Mouse (Mus musculus): ENCODE measurements around the gene Tyrp1. TPM values are rescaled to one million over a fixed set of nuclear protein-coding genes. Genes with fewer than 3 reads are reported as not detected.
A peak's percentile ranks its signal among the peaks of the same experiment; 100 is the strongest.

The Tyrp1 gene
- polyA plus RNA-seq, 1 experiment from 2014 or later = 0.28 TPM

- Histone ChIP-seq H3K27ac (peak overlapping the region; percentile 77), H3K9ac (peak overlapping the region; percentile 58), H3K4me2 (peak overlapping the region; percentile 69), H3K36me3 (ENCODE audit: poor library complexity, severe bottlenecking) (no peaks in the 10 kb centered on the region), H3K4me3 (peak overlapping the region; percentile 39), H3K4me1 (peaks cover 12% of the 10 kb centered on the region), H3K9me3 (replicated peaks) (no peaks in the 10 kb centered on the region), H3K27me3 (no peaks in the 10 kb centered on the region)
- 0% methylated on average over 17 of the region's 17 CpGs for WGBS
- peak; percentile 88 for ATAC-seq
Measured at GRCm38 (mm10) chr4:80864511-80864922, 30.6 kb downstream of the Tyrp1 start.

GRCm38 (mm10) chr4:80866065-80866464 is 32.1 kb downstream of the Tyrp1 start:
- no peaks in the 10 kb centered on the region for H3K36me3 ChIP-seq (ENCODE audit: poor library complexity, severe bottlenecking)
- no peak overlapping the region for H3K4me3 ChIP-seq
- peak; percentile 74 for ATAC-seq
- H3K9ac ChIP-seq = no peak overlapping the region
- no peak overlapping the region for H3K4me2 ChIP-seq
- WGBS = 24% methylated on average over 5 of the region's 5 CpGs
- H3K9me3 ChIP-seq (replicated peaks) = no peaks in the 10 kb centered on the region
- no peak overlapping the region for H3K27ac ChIP-seq
- H3K27me3 ChIP-seq = no peaks in the 10 kb centered on the region
- H3K4me1 ChIP-seq = peaks cover 12% of the 10 kb centered on the region

- Histone ChIP-seq H3K27ac (no peak overlapping the region), H3K9me3 (replicated peaks) (no peaks in the 10 kb centered on the region), H3K4me1 (peaks cover 3% of the 10 kb centered on the region), H3K9ac (no peak overlapping the region), H3K36me3 (ENCODE audit: poor library complexity, severe bottlenecking) (no peaks in the 10 kb centered on the region), H3K4me3 (no peak overlapping the region), H3K27me3 (no peaks in the 10 kb centered on the region), H3K4me2 (no peak overlapping the region)
- 56% methylated on average over 2 of the region's 2 CpGs for WGBS
- ATAC-seq = no peak
Measured at GRCm38 (mm10) chr4:80869598-80869997, 35.7 kb downstream of the Tyrp1 start.

DNA sequence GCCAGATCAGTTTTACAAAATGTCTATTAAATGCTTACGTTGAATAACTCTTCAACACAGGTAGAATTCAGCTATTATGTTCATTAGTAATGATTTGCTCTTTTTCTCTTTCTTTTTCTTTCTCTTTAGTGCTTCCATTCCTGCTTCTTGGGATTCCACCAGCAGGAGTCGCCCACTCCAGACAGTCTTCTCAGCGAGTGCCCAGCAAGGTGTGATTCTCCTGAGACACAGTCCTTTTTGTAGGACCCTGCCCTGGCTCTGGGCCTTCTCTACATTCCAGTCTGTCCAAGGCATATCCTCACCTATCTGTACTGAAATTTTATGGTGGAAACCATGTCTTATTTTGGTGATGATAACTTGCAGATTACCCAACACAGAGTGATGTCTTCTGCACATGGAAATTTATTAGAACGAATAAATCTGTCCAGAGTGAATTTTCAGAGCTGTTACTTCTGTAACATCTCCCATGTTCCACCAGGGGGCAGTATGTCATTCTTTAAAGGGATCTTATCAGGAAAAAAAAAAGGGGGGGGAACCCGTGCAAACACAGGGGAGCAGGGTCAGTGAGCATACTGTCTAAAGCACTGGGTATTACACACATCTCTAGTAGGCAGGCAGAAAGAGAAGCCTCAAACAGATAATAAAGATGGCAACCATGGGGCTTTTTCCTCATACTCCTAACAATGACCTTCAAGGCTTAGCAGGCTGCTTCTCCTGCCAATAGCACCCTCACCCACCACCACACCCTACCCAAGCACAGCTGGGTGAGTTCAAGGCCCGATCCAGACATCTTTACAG is 39.1 kb downstream of the Tyrp1 start:
- Histone ChIP-seq H3K27me3 (no peaks in the 10 kb centered on the region), H3K9me3 (replicated peaks) (no peaks in the 10 kb centered on the region), H3K9ac (no peak overlapping the region), H3K4me2 (no peak overlapping the region), H3K36me3 (ENCODE audit: poor library complexity, severe bottlenecking) (no peaks in the 10 kb centered on the region), H3K4me1 (no peaks in the 10 kb centered on the region), H3K4me3 (no peak overlapping the region), H3K27ac (no peak overlapping the region)
- 40% methylated on average over 6 of the region's 6 CpGs for WGBS
- peak; percentile 51; the same call in 1 of the 2 replicates for ATAC-seq

- 76% methylated on average over 5 of the region's 5 CpGs for WGBS
Measured at GRCm38 (mm10) chr4:80874121-80874859, 40.4 kb downstream of the Tyrp1 start.

GRCm38 (mm10) chr4:80875055-80875454 is 41.1 kb downstream of the Tyrp1 start:
- no peaks in the 10 kb centered on the region for H3K27me3 ChIP-seq
- 60% methylated on average over 4 of the region's 4 CpGs for WGBS
- no peak overlapping the region for H3K4me2 ChIP-seq
- no peaks in the 10 kb centered on the region for H3K4me1 ChIP-seq
- no peak overlapping the region for H3K9ac ChIP-seq
- no peak overlapping the region for H3K27ac ChIP-seq
- no peak overlapping the region for H3K4me3 ChIP-seq
- ATAC-seq = no peak
- H3K36me3 ChIP-seq (ENCODE audit: poor library complexity, severe bottlenecking) = no peaks in the 10 kb centered on the region
- no peaks in the 10 kb centered on the region for H3K9me3 ChIP-seq (replicated peaks)

More at GRCm38 (mm10) chr4:80874121-80874859, 40.4 kb downstream of the Tyrp1 start:
- H3K4me2 ChIP-seq = no peak overlapping the region
- H3K4me3 ChIP-seq = no peak overlapping the region
- H3K4me1 ChIP-seq = no peaks in the 10 kb centered on the region
- H3K36me3 ChIP-seq (ENCODE audit: poor library complexity, severe bottlenecking) = no peaks in the 10 kb centered on the region
- H3K9me3 ChIP-seq (replicated peaks) = no peaks in the 10 kb centered on the region
- H3K9ac ChIP-seq = no peak overlapping the region
- ATAC-seq = no peak
- H3K27ac ChIP-seq = no peak overlapping the region
- no peaks in the 10 kb centered on the region for H3K27me3 ChIP-seq

- 78% methylated on average over 1 of the region's 1 CpGs for WGBS
- ATAC-seq = no peak
Measured at GRCm38 (mm10) chr4:80881996-80882599, 48.2 kb downstream of the Tyrp1 start.

DNA sequence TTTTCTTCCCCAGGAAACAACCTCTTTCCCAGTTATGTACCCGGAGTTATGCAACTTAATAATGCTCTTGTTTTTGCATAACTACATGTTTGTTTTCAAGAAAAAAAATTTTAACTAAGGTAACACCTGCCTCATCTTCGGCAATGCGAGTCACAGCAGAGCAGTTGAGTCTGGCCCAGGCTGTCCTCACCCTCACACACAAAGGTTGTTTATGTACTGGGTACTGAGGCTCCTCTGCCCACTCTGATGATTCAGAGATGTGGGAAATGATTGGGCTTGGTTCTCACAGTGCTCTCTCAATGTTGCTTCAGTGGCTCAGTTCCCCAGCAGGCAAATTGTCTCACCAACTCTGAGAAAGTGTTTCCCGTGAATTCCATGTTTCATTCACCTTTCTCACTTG is 52.7 kb downstream of the Tyrp1 start:
- no peaks in the 10 kb centered on the region for H3K9me3 ChIP-seq (replicated peaks)
- no peaks in the 10 kb centered on the region for H3K27me3 ChIP-seq
- no peaks in the 10 kb centered on the region for H3K4me1 ChIP-seq
- 86% methylated on average over 4 of the region's 4 CpGs for WGBS
- H3K27ac ChIP-seq = no peak overlapping the region
- no peak overlapping the region for H3K9ac ChIP-seq
- no peak overlapping the region for H3K4me2 ChIP-seq
- no peaks in the 10 kb centered on the region for H3K36me3 ChIP-seq (ENCODE audit: poor library complexity, severe bottlenecking)
- ATAC-seq = no peak
- no peak overlapping the region for H3K4me3 ChIP-seq

More at GRCm38 (mm10) chr4:80881996-80882599, 48.2 kb downstream of the Tyrp1 start:
- no peak overlapping the region for H3K4me2 ChIP-seq
- H3K4me3 ChIP-seq = no peak overlapping the region
- no peaks in the 10 kb centered on the region for H3K9me3 ChIP-seq (replicated peaks)
- H3K4me1 ChIP-seq = no peaks in the 10 kb centered on the region
- no peaks in the 10 kb centered on the region for H3K36me3 ChIP-seq (ENCODE audit: poor library complexity, severe bottlenecking)
- no peak overlapping the region for H3K27ac ChIP-seq
- H3K9ac ChIP-seq = no peak overlapping the region
- no peaks in the 10 kb centered on the region for H3K27me3 ChIP-seq

- WGBS = 92% methylated on average over 6 of the region's 6 CpGs
- Histone ChIP-seq H3K9me3 (replicated peaks) (no peaks in the 10 kb centered on the region), H3K27ac (no peak overlapping the region), H3K27me3 (no peaks in the 10 kb centered on the region), H3K4me3 (no peak overlapping the region), H3K4me2 (no peak overlapping the region), H3K36me3 (ENCODE audit: poor library complexity, severe bottlenecking) (no peaks in the 10 kb centered on the region), H3K4me1 (no peaks in the 10 kb centered on the region), H3K9ac (no peak overlapping the region)
- no peak for ATAC-seq
Measured at GRCm38 (mm10) chr4:80891004-80891403, 57.1 kb downstream of the Tyrp1 start.

DNA sequence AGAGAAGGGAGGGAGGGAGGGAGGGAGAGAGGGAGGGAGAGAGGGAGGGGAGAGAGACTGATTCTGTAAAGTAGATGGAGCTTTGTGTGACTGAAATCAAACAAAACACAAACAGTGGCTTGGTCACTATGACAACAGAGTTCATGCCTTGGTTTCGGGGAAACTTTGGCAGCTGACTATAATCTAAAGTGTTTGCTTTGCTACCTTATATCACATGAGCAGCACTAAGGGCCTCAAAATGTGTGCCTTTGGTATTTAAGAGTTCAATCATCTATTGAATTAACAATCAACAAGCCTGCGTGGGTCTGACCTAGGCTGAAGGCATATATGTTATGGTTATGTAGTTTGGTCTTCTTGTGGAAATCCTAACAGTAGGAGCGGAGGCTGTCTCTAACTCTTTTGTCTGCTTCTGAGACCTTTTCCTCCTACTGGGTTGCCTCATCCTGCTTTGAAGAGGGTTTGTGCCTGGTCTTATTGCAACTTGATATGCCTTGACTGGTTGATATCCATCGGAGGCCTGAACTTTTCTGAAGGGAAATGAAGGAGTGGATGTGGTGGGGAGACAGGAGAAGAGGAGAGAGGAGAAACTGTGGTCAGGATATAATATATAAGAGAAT is 61.5 kb downstream of the Tyrp1 start:
- H3K4me2 ChIP-seq = no peak overlapping the region
- no peaks in the 10 kb centered on the region for H3K9me3 ChIP-seq (replicated peaks)
- WGBS = 59% methylated on average over 4 of the region's 4 CpGs
- no peak overlapping the region for H3K27ac ChIP-seq
- no peaks in the 10 kb centered on the region for H3K27me3 ChIP-seq
- H3K36me3 ChIP-seq (ENCODE audit: poor library complexity, severe bottlenecking) = no peaks in the 10 kb centered on the region
- no peak for ATAC-seq
- no peak overlapping the region for H3K9ac ChIP-seq
- no peak overlapping the region for H3K4me3 ChIP-seq
- no peaks in the 10 kb centered on the region for H3K4me1 ChIP-seq

Measured in forebrain, embryonic 13.5 days (tissue).